Mouse (Mus musculus) embryo, embryonic 9.5 days (tissue): ENCODE data around the gene Cenpe.
A peak's percentile ranks its signal among the peaks of the same experiment; 100 is the strongest.
"Not testable (repeated sequence)": the region's sequence is repeated elsewhere in the genome, so short reads cannot be mapped to it uniquely, and the experiment has no call there.

Experiments
- DNase-seq: peaks from one replicate; pipeline ENCODE4 v3.0.0-alpha.2; 2017; ENCODE audit errors: extremely low spot score

The Cenpe gene

GRCm38 (mm10) chr3:135211805-135212657 lies at the start of gene Cenpe:
Gene Cenpe (plus strand): TSS chr3:135212537.
- DNase-seq = peak; percentile 93

- DNase-seq = no peak
These were observed 40.4 kb upstream of the Cenpe start for GRCm38 (mm10) chr3:135171898-135172446.

- no peak for DNase-seq
These were observed 20.5 kb upstream of the Cenpe start for GRCm38 (mm10) chr3:135191861-135192260.

- not testable (repeated sequence) for DNase-seq
These were observed 14.3 kb upstream of the Cenpe start for GRCm38 (mm10) chr3:135198051-135198450.

DNA sequence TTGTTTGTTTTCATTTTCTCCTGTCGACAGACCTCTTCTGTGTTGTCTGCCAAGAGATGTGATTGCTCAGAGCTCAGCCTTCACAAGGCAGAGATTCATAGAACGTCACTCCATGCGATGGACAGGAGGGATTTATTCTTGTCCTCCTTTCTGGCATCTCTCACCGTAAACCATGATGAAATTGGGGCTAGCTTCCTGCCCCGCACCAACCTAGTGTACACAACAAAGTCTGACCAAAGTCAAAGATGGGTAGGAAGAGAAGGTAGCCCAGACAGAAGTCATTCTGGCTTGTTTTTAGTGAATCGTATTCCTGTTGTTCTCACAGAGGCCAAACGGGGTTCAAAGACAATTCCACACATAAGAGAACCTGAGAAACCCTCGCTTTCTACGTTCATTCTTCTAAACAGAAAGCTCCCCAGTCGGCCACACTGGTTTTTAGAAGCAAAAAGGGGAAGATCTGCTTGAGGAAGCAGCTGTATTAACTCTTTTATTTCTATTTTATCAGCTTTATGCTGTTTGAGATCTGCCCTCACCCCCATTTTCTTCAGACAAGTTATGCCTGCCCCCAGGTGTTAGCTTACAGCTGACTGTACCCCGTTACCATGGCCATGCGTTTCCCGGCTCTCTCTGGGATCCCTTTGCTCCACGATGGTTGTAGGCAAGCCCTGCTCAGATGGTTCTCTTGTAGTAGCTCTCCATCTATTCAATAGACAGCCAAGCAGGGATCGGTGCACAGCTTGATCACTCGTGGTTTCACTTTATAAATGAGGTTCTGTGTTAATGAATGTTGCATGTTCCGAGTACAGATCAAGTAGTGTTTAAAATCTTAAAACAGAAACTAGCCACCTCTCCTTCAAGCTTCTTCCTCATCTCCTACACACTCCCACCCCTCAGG lies 11.7 kb upstream of the Cenpe start:
- no peak for DNase-seq

GRCm38 (mm10) chr3:135206621-135207020 lies 5.7 kb upstream of the Cenpe start:
- DNase-seq = no peak

- no peak for DNase-seq
These were observed 467 bp downstream of the Cenpe start for GRCm38 (mm10) chr3:135212658-135213350.

DNA sequence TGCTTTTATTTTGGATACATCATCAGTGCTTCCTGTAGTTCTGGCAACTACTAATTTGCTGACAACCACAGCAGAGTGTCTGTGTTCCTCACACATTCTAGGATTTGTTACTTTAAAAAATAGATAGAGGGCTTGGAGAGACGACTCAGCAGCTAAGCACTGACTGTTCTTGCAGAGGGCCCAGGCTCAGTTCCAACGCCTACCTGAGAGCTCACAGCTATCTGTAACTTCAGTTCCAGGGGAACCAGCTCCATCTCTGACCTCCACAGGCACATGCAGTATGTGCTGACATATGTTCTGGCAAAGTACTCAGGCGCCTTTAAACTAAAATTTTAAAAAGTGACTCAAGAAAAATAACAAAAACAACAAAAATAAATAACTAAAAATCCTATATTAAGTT lies 19.7 kb downstream of the Cenpe start:
- no peak for DNase-seq

DNA sequence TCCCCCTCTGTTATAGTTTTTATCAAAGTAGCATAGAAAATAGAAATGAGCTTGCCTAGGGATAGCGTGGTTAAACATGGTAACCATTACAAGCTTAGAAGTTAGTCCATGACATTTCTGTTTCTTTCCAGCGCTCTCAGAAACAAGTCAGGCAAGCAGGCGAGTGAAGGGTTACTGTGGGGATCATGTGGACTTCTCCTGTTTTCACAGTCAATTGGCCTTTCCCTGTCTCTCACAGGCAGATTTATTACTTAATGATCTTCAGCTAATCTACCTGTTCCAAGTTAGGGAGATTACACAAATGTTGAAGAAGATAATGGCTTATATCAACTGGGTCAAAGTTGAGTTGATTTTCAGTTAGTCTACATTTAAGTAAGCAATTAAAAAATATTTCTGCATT lies 20.1 kb downstream of the Cenpe start:
- no peak for DNase-seq

- no peak for DNase-seq
These were observed 33.4 kb downstream of the Cenpe start for GRCm38 (mm10) chr3:135245733-135246132.

DNA sequence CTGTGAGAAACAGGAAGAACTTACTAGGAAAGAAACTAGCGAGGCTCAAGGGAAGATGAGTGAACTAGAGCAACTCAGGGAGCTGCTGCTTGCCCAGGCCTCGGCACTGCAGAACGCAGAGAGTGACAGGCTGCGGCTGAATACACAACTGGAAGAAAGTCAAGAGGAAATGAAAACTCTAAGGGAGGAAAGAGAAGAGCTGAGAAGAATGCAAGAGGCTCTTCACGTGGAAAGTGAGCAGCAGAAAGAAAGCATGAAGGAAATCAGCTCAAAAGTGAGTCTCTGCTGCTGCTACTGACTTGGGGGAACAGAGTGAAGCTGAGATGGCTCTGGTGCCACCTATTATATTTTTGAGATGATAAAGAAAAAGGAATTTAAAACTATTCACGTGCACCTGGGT lies 34.5 kb downstream of the Cenpe start:
- no peak for DNase-seq

GRCm38 (mm10) chr3:135249104-135249503 lies 36.8 kb downstream of the Cenpe start:
- peak; percentile 17 for DNase-seq

- no peak for DNase-seq
These were observed 39.5 kb downstream of the Cenpe start for GRCm38 (mm10) chr3:135251825-135252224.

DNA sequence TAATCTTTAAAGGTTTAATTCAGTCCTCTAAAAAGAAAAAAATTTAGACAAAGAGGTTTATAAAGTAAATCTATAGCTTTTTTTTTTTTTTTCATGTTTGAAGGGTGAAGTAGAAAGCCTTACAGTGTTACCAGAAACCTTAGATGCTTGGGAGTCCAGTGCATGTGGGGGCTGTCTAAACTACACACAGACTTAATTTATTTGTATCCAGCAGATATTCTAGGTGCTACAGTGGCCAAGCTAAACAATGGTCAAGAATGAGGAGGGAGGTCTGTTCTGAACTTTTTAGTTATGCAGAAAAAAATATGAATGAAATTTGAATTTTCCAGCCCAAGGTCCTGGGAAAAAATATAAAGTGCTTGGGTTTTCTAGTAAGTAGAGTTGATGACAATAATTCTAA lies 42.4 kb downstream of the Cenpe start:
- DNase-seq = no peak

GRCm38 (mm10) chr3:135258919-135259318 lies 46.6 kb downstream of the Cenpe start:
- DNase-seq = no peak

- DNase-seq = no peak
These were observed 47.9 kb downstream of the Cenpe start for GRCm38 (mm10) chr3:135260233-135260632.

- no peak for DNase-seq
These were observed 56.3 kb downstream of the Cenpe start for GRCm38 (mm10) chr3:135268616-135269015.

- DNase-seq = no peak
These were observed 57.2 kb downstream of the Cenpe start for GRCm38 (mm10) chr3:135269391-135269990.

- DNase-seq = no peak
These were observed 60.3 kb downstream of the Cenpe start for GRCm38 (mm10) chr3:135272627-135273026.

- no peak for DNase-seq
These were observed 60.7 kb downstream of the Cenpe start for GRCm38 (mm10) chr3:135273047-135273446.

- DNase-seq = no peak
These were observed 67.8 kb downstream of the Cenpe start for GRCm38 (mm10) chr3:135280160-135280559.
